Mouse (Mus musculus) cortical plate, adult 2 months (tissue): Measurements from ENCODE around the gene Spta1. TPM values are rescaled to one million over a fixed set of nuclear protein-coding genes. Genes with fewer than 3 reads are reported as not detected.

Experiments used
- H3K27ac ChIP-seq: fragments of 200-500 bp; 2 replicates; pipeline ENCODE4 v1.5.1; 2012; ENCODE audit warnings: low read length, control low read depth, inconsistent platforms; ENCODE audit not compliant: insufficient read depth
- H3K4me1 ChIP-seq: fragments of 200-500 bp; 2 replicates; pipeline ENCODE4 v1.6.1; 2011; ENCODE audit warnings: low read length; ENCODE audit not compliant: control insufficient read depth, insufficient read depth
- H3K4me3 ChIP-seq: fragments of 200-500 bp; 2 replicates; pipeline ENCODE4 v1.5.1; 2011; ENCODE audit warnings: mild to moderate bottlenecking, low read length, control low read depth; ENCODE audit not compliant: insufficient read depth
- CTCF ChIP-seq: fragments of 200-500 bp; IDR thresholded peaks from 2 replicates; pipeline ENCODE4 v1.5.1; 2011; ENCODE audit warnings: mild to moderate bottlenecking, control low read depth, low read length; ENCODE audit not compliant: insufficient read depth; ENCODE audit errors: extremely low read depth
- POLR2A ChIP-seq: fragments of 200-500 bp; IDR thresholded peaks from 2 replicates; pipeline ENCODE4 v1.6.1; 2011; ENCODE audit warnings: mild to moderate bottlenecking, low read length, control low read depth; ENCODE audit not compliant: insufficient read depth; ENCODE audit errors: extremely low read depth
- polyA plus RNA-seq: library from polyadenylated mRNA; depleted of rRNA; stranded (reverse); fragments of >200 nt; gene quantifications from 2 replicates; pipeline ENCODE4 v1.2.3, GENCODE M21; 2012

Spta1 gene
- polyA plus RNA-seq, 1 experiment, result not detected

DNA sequence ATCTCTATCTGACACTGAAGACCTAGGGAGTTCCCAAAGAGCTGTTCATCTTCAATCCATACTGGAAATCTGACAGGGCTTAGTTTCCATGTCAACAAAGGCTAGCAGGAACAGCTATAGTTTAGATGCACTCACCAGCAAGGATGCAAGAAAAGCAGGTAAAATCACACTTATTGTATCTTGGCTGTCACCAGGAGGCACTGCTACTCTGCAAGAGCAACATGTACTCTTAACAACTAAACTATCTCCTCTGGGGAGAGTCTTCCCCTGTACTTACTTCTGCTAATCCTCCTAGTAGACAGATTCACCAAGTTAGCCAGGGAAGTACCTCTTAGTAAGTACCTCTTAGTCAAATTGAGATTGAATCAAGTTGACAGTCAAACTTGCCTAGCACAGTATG lies 3.6 kb upstream of the Spta1 start:
- no peak overlapping the region for H3K4me3 ChIP-seq
- H3K27ac ChIP-seq, result no peak overlapping the region
- H3K4me1 ChIP-seq, result no peaks in the 10 kb centered on the region
- TF ChIP-seq CTCF, result no peak
- TF ChIP-seq POLR2A, result no peak

GRCm38 (mm10) chr1:174170706-174171501 lies 1.7 kb upstream of the Spta1 start:
- H3K27ac ChIP-seq, result no peak overlapping the region
- H3K4me3 ChIP-seq, result no peak overlapping the region
- no peaks in the 10 kb centered on the region for H3K4me1 ChIP-seq
- TF ChIP-seq POLR2A (no peak), CTCF (no peak)

DNA sequence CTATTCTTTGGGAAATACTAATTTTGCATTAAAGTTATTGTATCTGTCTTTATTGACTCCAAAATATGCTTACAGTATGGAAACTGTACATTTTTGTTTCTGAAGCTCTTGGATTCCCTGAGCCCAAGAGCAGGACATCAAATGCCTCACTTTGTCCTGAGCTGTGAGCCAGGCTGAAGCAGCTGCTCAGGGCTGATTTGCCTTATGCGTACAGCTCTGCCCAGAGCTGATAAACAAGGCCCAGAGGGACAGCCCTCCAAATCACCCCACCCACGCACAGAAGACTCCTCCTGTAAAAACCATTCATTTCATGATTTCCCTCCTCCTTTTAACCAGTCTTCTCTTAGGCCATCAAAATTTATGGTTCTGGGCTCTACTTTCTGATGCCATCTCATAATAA lies 1.0 kb upstream of the Spta1 start:
- no peak overlapping the region for H3K27ac ChIP-seq
- no peak overlapping the region for H3K4me3 ChIP-seq
- H3K4me1 ChIP-seq, result no peaks in the 10 kb centered on the region
- no peak for TF ChIP-seq POLR2A
- no peak for TF ChIP-seq CTCF

- H3K27ac ChIP-seq, result no peak overlapping the region
- no peak for TF ChIP-seq POLR2A
- TF ChIP-seq CTCF, result no peak
- H3K4me1 ChIP-seq, result no peaks in the 10 kb centered on the region
- H3K4me3 ChIP-seq, result no peak overlapping the region
Observed at GRCm38 (mm10) chr1:174204699-174205098, 32.1 kb downstream of the Spta1 start.

GRCm38 (mm10) chr1:174212286-174212685 lies 39.7 kb downstream of the Spta1 start:
- Histone ChIP-seq H3K27ac (no peak overlapping the region), H3K4me3 (no peak overlapping the region), H3K4me1 (no peaks in the 10 kb centered on the region)
- TF ChIP-seq CTCF (no peak), POLR2A (no peak)

GRCm38 (mm10) chr1:174215270-174216038 lies 42.9 kb downstream of the Spta1 start:
- Histone ChIP-seq H3K4me1 (no peaks in the 10 kb centered on the region), H3K4me3 (no peak overlapping the region), H3K27ac (no peak overlapping the region)
- TF ChIP-seq CTCF (no peak), POLR2A (no peak)

- H3K27ac ChIP-seq, result no peak overlapping the region
- TF ChIP-seq POLR2A, result no peak
- TF ChIP-seq CTCF, result no peak
- no peak overlapping the region for H3K4me3 ChIP-seq
- H3K4me1 ChIP-seq, result no peaks in the 10 kb centered on the region
Observed at GRCm38 (mm10) chr1:174216528-174217204, 44.1 kb downstream of the Spta1 start.

GRCm38 (mm10) chr1:174239916-174240315 lies 67.3 kb downstream of the Spta1 start:
- no peak overlapping the region for H3K4me3 ChIP-seq
- H3K27ac ChIP-seq, result no peak overlapping the region
- H3K4me1 ChIP-seq, result no peaks in the 10 kb centered on the region
- no peak for TF ChIP-seq CTCF
- TF ChIP-seq POLR2A, result no peak

DNA sequence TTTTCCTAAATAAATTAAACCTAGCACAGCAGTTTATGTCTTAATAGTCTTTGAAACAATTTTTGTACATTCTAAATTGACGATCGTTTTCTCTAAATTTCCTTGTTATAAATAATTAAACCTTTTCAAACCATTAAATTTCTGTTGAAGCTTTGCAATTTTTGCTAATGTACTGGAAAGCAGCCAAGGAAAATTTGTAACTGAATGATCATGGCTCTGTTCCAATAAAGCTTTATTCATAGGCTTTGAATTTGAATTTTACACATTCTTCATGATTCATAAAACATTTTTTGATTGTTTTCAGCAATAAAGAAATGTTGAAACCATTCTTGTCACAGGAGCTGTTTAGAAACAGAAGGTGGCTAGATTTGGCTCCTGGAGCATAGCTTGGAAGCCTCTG lies 72.0 kb downstream of the Spta1 start:
- no peaks in the 10 kb centered on the region for H3K4me1 ChIP-seq
- no peak overlapping the region for H3K27ac ChIP-seq
- H3K4me3 ChIP-seq, result no peak overlapping the region
- TF ChIP-seq POLR2A (no peak), CTCF (no peak)
